Mouse (Mus musculus) liver, embryonic 11.5 days (tissue): Measurements from ENCODE around the gene 4931428L18Rik. TPM values are rescaled to one million over a fixed set of nuclear protein-coding genes. Genes with fewer than 3 reads are reported as not detected.
A peak's percentile ranks its signal among the peaks of the same experiment; 100 is the strongest.

Experiments
- ATAC-seq: fragments of 200-750 bp; cut with Nextera tagmentation; replicated peaks from 2 replicates; pipeline ENCODE4 v1.8.0; 2017; ENCODE audit warnings: moderate number of reproducible peaks, mild to moderate bottlenecking, moderate TSS enrichment, moderate library complexity; ENCODE audit not compliant: low FRiP score
- DNase-seq: peaks from one replicate; pipeline ENCODE4 v3.0.0-alpha.2; 2017; ENCODE audit warnings: low spot score
- H3K27ac ChIP-seq: fragments of 300-500 bp; sonication (generic); 2 replicates; pipeline ENCODE4 v1.5.1; 2014; ENCODE audit warnings: mild to moderate bottlenecking, low read depth, low read length, control low read depth
- H3K27me3 ChIP-seq: fragments of 300-500 bp; sonication (generic); replicated peaks from 2 replicates; pipeline ENCODE4 v1.6.1; 2014; ENCODE audit warnings: low read length, mixed read lengths; ENCODE audit not compliant: control insufficient read depth, insufficient read depth
- H3K36me3 ChIP-seq: fragments of 300-500 bp; sonication (generic); 2 replicates; pipeline ENCODE4 v1.6.1; 2014; ENCODE audit warnings: mild to moderate bottlenecking, low read length, moderate library complexity, mixed read lengths; ENCODE audit not compliant: control insufficient read depth, insufficient read depth
- H3K4me1 ChIP-seq: fragments of 300-500 bp; sonication (generic); replicated peaks from 2 replicates; pipeline ENCODE4 v1.6.1; 2014; ENCODE audit warnings: low read length, mixed read lengths; ENCODE audit not compliant: control insufficient read depth, insufficient read depth
- H3K4me2 ChIP-seq: fragments of 300-500 bp; sonication (generic); 2 replicates; pipeline ENCODE4 v1.6.1; 2014; ENCODE audit warnings: mild to moderate bottlenecking, control low read depth, moderate library complexity
- H3K4me3 ChIP-seq: fragments of 300-500 bp; sonication (generic); 2 replicates; pipeline ENCODE4 v1.5.1; 2014; ENCODE audit warnings: low read depth, low read length, control low read depth
- H3K9ac ChIP-seq: fragments of 300-500 bp; sonication (generic); 2 replicates; pipeline ENCODE4 v1.6.1; 2014; ENCODE audit warnings: low read depth, low read length, control low read depth
- H3K9me3 ChIP-seq: fragments of 300-500 bp; sonication (generic); 2 replicates; pipeline ENCODE4 v1.6.1; 2016; ENCODE audit warnings: low read length, inconsistent platforms, mixed read lengths; ENCODE audit not compliant: control insufficient read depth
- whole genome bisulfite sequencing: fragments of 180-500 bp; shearing (Covaris S2); extraction: QIAGEN DNeasy Blood & Tissue Kit; methylation state at CpG from one replicate; pipeline ENCODE4 v1.1.7; 2014; 5-methylcytosine and 5-hydroxymethylcytosine counted together
- polyA plus RNA-seq: library from polyadenylated mRNA; unstranded; fragments of >200 nt; fragmentation: Nextera tagmentation; extraction: Ambion mirVana; gene quantifications from 2 replicates; pipeline ENCODE4 v1.2.1, GENCODE M21; 2014

The 4931428L18Rik gene
- polyA plus RNA-seq, 1 experiment from 2014 or later, result not detected

DNA sequence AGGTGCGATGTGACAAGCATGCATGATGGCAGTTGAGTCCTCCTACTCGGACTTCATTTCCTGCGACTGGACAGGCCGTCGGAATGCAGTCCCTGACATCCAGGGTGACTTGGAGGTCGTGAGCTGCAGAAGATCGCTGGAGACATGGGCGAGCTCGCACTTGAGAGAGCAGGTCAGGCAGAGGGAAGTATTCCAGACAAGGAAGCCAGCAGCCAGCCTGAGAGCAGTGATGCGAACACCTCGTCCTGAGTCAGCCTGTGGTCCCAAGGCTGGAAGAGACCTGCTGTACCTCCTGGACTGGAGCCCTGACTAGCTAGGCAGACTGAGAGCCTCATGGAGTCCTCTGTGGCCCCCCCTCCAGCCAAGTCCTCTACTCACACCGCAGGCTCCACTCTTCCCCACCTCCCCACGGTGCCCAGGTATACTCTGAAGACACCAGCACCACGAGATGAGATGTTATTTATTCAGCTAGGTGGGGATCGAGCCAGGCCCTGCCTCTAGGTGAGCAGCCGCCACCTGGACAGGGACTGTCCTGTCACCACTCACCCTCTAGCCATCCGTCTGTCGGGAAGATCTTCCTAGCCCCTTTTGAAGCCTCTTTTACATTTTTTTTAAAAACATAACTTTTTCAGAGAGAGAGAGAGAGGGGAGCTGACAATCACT is 57.8 kb downstream of the 4931428L18Rik start:
- no peaks in the 10 kb centered on the region for H3K27me3 ChIP-seq
- H3K36me3 ChIP-seq, result no peaks in the 10 kb centered on the region
- no peak for ATAC-seq
- H3K9me3 ChIP-seq, result no peaks in the 10 kb centered on the region
- no peak overlapping the region for H3K4me2 ChIP-seq
- H3K27ac ChIP-seq, result no peak overlapping the region
- H3K4me1 ChIP-seq, result no peaks in the 10 kb centered on the region
- DNase-seq, result no peak
- no peak overlapping the region for H3K9ac ChIP-seq
- H3K4me3 ChIP-seq, result no peak overlapping the region
- WGBS, result 71% methylated on average over 18 of the region's 18 CpGs

DNA sequence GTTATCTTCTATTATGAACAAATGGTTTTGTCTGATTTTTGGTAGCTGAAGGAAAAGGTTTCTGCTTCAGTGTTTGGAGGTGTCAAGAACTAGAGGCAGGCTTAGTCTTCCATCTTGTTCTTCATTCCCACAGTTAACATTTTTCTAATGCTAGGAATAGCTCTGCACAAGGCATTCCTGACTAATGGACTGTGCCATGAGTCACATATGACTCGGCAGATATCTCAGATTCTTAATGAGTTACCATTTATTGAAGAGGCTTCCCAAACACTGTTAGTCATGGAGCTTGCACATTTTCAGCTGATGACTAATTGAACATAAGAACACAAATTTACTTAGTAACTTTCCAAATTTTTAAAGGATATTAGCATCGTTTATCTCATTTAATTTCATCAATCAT is 65.6 kb downstream of the 4931428L18Rik start:
- ATAC-seq, result no peak
- no peak overlapping the region for H3K4me2 ChIP-seq
- no peaks in the 10 kb centered on the region for H3K27me3 ChIP-seq
- no peaks in the 10 kb centered on the region for H3K36me3 ChIP-seq
- no peaks in the 10 kb centered on the region for H3K4me1 ChIP-seq
- H3K9me3 ChIP-seq, result no peaks in the 10 kb centered on the region
- 72% methylated on average over 2 of the region's 2 CpGs for WGBS
- H3K4me3 ChIP-seq, result no peak overlapping the region
- DNase-seq, result no peak
- no peak overlapping the region for H3K9ac ChIP-seq
- no peak overlapping the region for H3K27ac ChIP-seq

DNA sequence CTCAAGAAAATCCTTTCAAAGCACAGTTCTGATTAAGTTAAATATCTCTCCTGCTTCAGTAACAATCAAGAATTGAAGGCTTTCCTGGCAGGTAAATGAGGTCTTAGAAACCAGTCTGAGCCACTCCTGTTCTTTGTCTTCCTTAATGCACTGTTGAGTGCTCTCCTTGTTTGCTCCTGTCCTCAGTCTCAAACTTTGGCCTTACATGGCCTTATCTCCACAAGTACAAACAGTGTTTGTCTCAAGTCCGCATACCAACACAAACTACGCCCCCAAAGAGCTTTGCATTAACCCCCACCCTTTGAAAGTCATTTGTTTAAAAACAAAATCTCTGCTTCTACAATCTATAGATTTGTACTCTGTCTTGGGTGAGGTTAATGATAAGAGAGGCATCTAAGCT is 66.3 kb downstream of the 4931428L18Rik start:
- Histone ChIP-seq H3K9me3 (no peaks in the 10 kb centered on the region), H3K4me1 (no peaks in the 10 kb centered on the region), H3K4me3 (no peak overlapping the region), H3K9ac (no peak overlapping the region), H3K36me3 (no peaks in the 10 kb centered on the region), H3K27ac (no peak overlapping the region), H3K27me3 (no peaks in the 10 kb centered on the region), H3K4me2 (no peak overlapping the region)
- 71% methylated on average over 2 of the region's 2 CpGs for WGBS
- ATAC-seq (no peak), DNase-seq (no peak)

DNA sequence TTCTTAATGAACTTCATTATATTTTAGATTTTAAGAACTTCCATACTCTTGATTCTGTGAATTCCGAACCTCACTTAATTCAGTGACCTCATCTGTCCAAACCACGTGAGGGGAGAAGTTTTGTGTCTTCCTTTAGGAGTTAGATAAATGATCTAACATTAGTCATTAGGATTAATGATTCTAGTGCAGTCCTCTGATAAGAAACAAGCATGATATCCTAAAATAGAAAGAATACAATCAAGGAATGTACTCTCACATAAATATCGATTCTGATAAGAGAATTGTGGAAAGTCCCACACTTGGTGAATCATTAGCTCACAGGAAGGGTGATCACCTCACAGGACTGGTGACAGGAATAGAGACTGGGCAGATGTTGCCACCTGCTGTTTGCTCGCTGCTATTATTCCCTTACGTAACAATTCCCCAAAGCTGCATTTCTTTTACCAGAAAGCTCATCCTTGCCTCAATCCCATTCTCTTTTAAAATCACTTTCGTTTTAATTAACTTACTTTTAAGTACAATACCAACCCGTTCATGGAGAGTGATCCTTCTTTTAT is 68.6 kb downstream of the 4931428L18Rik start:
- ATAC-seq, result peak; percentile 66; the same call in 1 of the 2 replicates
- no peak overlapping the region for H3K27ac ChIP-seq
- no peak overlapping the region for H3K4me2 ChIP-seq

DNA sequence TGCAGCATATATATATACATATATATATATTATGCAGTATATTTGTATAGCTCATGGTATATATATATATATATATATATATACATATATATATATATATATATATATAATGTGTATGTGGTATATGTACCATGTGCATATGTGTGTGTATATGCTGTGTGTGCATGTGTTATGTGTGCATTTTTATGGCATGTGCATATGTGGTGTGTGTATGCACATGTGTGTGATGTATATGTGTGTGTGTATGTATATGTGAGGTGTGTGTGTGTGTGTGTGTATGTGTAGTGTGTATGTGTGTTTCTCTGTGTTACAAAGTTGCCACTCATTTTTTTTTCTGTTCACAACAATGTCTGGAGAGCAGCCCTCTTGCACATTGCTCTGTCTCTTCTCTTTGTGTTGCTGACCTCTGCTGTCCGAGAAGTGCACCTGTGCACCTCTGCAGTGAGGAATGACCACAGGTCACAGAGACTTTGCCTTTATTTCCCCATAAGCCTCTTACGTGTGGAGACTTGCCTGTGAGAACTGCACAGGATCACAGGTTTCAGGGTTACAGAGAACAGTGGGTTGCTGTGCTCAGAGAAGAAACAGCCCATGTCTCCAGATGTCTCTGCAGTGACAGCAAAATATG is 69.6 kb downstream of the 4931428L18Rik start:
- DNase-seq, result no peak
- H3K4me2 ChIP-seq, result no peak overlapping the region
- no peak overlapping the region for H3K9ac ChIP-seq
- no peaks in the 10 kb centered on the region for H3K36me3 ChIP-seq
- no peaks in the 10 kb centered on the region for H3K27me3 ChIP-seq
- H3K4me3 ChIP-seq, result no peak overlapping the region
- no peak for ATAC-seq
- no peaks in the 10 kb centered on the region for H3K4me1 ChIP-seq
- H3K27ac ChIP-seq, result no peak overlapping the region
- H3K9me3 ChIP-seq, result no peaks in the 10 kb centered on the region
- 52% methylated on average over 2 of the region's 2 CpGs for WGBS

More for the DNA sequence above, 68.6 kb downstream of the 4931428L18Rik start:
- Histone ChIP-seq H3K9ac (no peak overlapping the region), H3K27me3 (no peaks in the 10 kb centered on the region), H3K9me3 (no peaks in the 10 kb centered on the region), H3K4me3 (no peak overlapping the region), H3K4me1 (no peaks in the 10 kb centered on the region), H3K36me3 (no peaks in the 10 kb centered on the region)
- WGBS, result 13% methylated on average over 7 of the region's 7 CpGs
- no peak for DNase-seq

DNA sequence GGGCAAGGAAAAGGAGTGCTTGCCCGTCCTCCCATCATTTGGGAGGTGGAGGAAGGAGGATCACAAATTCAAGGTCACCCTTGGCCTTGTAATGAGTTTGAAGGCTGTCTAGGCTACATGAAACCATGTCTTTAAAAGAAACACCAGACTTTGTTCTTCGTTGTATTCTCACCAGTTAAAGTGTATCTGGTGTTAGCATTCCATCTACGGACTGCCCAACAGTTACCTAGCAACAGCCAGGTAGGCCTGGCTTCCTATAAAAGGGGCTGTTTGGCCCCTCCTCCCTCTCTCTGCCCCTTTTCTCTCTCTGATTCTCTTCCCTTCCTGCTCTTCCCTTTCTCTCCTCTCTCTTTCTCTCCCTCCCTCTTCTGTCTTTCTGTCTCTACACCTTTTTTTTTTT is 71.9 kb downstream of the 4931428L18Rik start:
- H3K27ac ChIP-seq, result no peak overlapping the region
- no peaks in the 10 kb centered on the region for H3K27me3 ChIP-seq
- DNase-seq (no peak), ATAC-seq (no peak)
- H3K4me1 ChIP-seq, result no peaks in the 10 kb centered on the region
- WGBS, result 61% methylated on average over 3 of the region's 3 CpGs
- H3K36me3 ChIP-seq, result no peaks in the 10 kb centered on the region
- no peaks in the 10 kb centered on the region for H3K9me3 ChIP-seq
- H3K4me2 ChIP-seq, result no peak overlapping the region
- no peak overlapping the region for H3K4me3 ChIP-seq
- no peak overlapping the region for H3K9ac ChIP-seq

DNA sequence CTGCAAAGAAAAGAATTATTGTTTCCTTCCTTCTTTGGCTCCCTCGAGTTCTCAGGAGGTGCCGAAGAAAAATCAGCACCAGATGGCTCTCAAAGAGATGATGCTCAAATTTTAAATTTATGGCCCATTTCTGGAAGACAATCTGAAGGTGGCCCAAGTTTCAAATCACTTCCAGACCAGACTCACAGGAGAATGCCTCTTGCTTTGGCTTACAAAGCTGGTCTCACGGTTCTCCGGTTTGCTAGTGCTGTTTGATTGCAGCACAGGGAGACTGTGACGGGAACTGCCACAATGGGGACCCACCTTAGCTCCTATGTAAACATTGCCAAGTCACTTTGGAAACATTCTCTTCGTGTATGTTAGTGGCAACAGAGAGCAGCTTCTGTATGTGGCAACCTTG is 72.8 kb downstream of the 4931428L18Rik start:
- 48% methylated on average over 6 of the region's 6 CpGs for WGBS
- no peaks in the 10 kb centered on the region for H3K36me3 ChIP-seq
- DNase-seq, result no peak

DNA sequence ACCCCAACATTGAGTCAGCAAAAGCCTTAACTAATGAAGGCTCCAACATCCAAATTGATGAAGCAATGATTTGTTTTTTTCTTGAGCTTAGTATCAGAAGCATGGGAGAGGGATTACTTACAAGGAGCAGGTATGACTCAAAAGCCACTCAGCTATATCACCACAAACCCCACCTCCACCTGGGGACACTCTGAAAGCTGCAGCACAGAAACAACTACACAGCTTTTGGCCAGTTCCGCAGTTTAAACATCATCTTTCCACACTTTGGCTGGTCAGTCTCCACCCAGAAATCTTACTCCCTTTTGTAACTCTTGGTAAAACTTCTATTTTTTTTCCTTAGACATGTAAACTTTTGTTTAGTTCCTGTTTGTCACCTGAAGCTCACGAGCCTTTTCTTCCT is 78.9 kb downstream of the 4931428L18Rik start:
- no peak overlapping the region for H3K4me2 ChIP-seq
- H3K9me3 ChIP-seq, result no peaks in the 10 kb centered on the region
- no peaks in the 10 kb centered on the region for H3K36me3 ChIP-seq
- no peaks in the 10 kb centered on the region for H3K4me1 ChIP-seq
- no peaks in the 10 kb centered on the region for H3K27me3 ChIP-seq
- no peak overlapping the region for H3K4me3 ChIP-seq
- DNase-seq, result no peak
- no peak overlapping the region for H3K9ac ChIP-seq
- ATAC-seq, result no peak
- WGBS, result 75% methylated on average over 2 of the region's 2 CpGs
- no peak overlapping the region for H3K27ac ChIP-seq

More for the DNA sequence above, 72.8 kb downstream of the 4931428L18Rik start:
- no peak overlapping the region for H3K4me2 ChIP-seq
- no peak for ATAC-seq
- no peak overlapping the region for H3K9ac ChIP-seq
- H3K9me3 ChIP-seq, result no peaks in the 10 kb centered on the region
- no peaks in the 10 kb centered on the region for H3K4me1 ChIP-seq
- no peak overlapping the region for H3K27ac ChIP-seq
- H3K27me3 ChIP-seq, result no peaks in the 10 kb centered on the region
- no peak overlapping the region for H3K4me3 ChIP-seq
